Mouse (Mus musculus): ENCODE measurements around the gene Kdm4b.

DNA sequence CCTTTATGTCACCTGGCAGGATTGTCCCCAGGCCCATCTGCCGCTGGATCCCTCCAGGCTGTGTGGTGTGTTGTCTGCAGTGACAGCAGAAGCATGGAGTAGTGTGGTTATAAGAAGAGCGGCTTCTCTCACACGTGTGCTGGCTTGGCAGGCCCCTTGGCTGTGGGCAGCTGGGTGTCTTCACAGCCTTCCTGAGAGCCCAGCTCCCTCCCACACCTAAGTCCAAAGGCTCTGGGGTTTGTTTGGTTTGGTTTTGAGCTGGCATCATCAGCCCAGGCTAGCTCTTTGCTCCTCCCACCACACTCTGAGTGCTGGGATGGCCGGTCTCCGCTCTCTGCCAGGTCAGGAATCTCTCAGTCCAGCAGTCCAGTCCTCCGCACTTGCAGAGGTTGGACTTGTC is 67.4 kb downstream of the Kdm4b start:
- TF ChIP-seq POLR2A (IDR thresholded peaks at IDR 0.05; ENCODE audit: borderline replicate concordance, extremely low read depth, insufficient read depth, insufficient read length, poor library complexity, severe bottlenecking) (no peak), CTCF (IDR thresholded peaks at IDR 0.05; ENCODE audit: borderline replicate concordance, extremely low read depth, insufficient read depth, insufficient read length) (no peak)

All from brain, embryonic 14.5 days (tissue).